Mouse (Mus musculus) bone marrow, adult 2 months (tissue): ENCODE data around the gene Bco1.

ENCODE experiments used
- CTCF ChIP-seq: fragments of 200-500 bp; IDR thresholded peaks from 2 replicates; pipeline ENCODE4 v1.5.1; 2011; ENCODE audit warnings: low read length, control low read depth; ENCODE audit not compliant: control insufficient read depth, insufficient read depth
- POLR2A ChIP-seq: fragments of 200-500 bp; IDR thresholded peaks from 2 replicates; pipeline ENCODE4 v1.6.1; 2011; ENCODE audit warnings: low read depth, mild to moderate bottlenecking, control low read depth, low read length, borderline replicate concordance; ENCODE audit not compliant: control insufficient read depth

- no peak for TF ChIP-seq CTCF
- no peak for TF ChIP-seq POLR2A
Measured at GRCm38 (mm10) chr8:117148520-117148919, 52.9 kb downstream of the Bco1 start.
